Mouse (Mus musculus): ENCODE results near the gene 2410137M14Rik. TPM values are rescaled to one million over a fixed set of nuclear protein-coding genes. Genes with fewer than 3 reads are reported as not detected.

Gene 2410137M14Rik
- polyA plus RNA-seq, 3 experiments from 2014 or later: not detected

- no peak for ATAC-seq
Observed at GRCm38 (mm10) chr17:36947051-36947819, 33.8 kb downstream of the 2410137M14Rik start.

DNA sequence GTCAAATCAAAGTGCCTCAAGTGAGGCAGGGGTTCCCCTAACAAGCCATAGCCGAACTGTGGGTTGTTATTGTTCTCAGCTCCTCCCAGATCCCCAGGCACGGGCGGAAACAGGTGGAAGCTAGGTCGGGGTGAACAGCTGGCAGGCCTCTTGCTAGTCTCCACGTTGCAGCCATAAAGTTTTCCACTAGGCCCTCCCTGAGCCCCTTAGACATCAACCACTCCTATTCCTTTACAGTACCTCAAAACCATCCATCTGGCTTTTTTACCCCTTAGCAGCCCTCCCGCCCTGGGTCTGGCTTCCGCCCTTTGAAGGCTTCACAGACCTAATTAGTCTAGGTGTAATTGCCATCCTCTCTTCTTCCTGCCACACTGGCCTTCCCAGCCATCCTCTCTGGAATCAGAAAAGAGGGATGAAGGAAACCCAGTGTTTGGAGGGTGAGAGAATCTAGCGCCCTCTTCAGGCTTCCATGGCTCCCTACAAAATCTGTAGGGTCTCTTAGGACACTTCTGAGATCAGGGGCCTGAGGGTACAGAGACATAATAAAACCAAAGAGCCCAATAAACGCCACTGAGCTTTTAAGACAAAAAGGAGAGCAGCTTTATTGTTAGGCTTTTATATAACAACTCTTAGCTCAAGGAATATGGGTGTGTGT, 36.8 kb downstream of the 2410137M14Rik start:
- ATAC-seq: no peak

DNA sequence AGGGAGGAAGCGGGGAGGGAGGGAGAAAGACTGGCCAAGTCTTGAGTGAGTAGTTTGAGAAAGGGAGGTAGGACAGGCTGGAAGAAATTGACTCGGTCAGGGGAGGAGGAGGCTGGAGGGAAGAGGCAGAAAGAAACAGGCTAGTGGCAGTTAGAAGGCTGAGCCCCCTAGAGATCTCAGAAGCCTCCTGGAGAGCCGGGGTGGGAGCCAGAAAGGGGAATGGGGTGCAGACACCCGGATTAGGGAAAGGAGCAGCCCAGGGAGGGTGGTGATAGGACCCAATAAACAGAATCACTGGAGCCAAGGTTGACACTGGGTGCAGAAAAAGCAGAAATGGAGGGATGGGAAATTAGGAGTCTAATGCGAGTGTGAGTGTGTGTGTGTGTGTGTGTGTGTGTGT, 37.3 kb downstream of the 2410137M14Rik start:
- no peak for ATAC-seq

DNA sequence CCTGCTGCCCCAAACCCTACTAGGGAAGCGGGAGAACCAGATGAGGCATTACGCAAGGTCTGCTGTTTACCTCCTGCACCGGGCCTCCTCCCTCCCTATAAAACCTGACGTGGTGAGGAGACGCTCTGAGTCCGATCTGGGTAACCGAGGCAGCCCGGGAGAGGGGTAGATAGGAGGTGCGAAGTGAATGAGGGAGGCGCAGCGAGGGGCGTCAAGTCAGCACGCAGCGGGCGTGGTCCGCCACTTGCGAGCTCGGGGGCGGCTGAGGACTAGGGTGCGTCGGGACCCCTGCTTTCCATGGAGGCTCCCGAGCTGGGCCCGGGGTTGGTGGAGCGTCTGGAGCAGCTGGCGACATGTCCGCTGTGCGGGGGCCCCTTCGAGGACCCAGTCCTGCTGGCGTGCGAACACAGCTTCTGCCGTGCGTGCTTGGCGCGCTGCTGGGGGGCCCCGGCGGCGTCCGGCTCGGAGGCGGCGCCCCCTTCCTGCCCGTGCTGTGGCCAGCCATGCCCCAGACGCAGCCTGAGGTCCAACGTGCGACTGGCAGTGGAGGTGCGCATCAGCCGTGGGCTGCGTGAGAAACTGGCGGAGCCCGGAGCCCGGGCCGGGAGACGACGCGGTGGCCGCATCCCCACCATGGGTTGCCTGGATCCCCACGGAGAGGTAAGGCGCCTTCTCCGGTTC, 38.1 kb downstream of the 2410137M14Rik start, which contains the start of gene Rnf39:
Gene Rnf39 (plus strand): TSS at position 128 of the 681 bp plus-strand sequence.
- peak; percentile 20 for ATAC-seq

DNA sequence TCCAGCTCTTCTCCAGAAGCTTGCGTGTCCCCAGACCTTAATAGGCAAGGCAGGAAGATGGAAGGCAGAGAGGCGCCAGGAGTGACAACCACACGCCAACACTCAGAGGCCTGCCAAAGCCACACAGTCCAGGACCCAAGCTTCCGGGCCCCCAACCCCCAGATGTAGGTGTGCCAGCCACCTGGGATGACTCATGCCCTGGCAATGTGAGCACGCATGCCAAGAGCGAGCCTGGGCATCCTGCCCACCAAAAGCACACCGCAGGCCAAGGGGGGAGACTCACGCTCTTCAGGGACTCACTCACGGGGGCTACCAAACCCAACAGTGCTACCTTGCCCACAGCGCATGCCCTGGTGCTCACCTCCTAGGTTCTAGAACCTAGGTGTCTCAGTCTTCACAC, 38.6 kb downstream of the 2410137M14Rik start:
- peak; percentile 73 for ATAC-seq

DNA sequence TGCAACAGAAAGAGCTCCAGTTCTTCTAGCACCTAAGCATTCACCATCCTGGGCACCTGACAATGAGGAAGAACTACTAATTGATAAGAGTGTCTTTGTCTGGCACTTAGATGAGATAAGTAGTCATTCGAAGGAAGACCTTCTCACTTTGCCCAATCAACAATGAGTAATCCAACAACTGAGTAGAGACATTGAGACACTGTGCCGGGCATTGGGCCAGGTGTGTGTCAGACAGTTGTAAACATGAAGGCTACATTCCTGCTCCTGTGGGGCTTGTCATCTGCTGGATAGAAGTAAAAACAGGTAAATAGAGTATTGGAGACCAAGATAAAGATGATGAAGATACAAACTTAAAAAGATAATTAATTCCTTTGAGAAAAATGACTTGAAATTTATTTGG, 43.0 kb downstream of the 2410137M14Rik start:
- no peak for ATAC-seq

- ATAC-seq: no peak
Observed at GRCm38 (mm10) chr17:36931806-36932205, 49.2 kb downstream of the 2410137M14Rik start.

GRCm38 (mm10) chr17:36931130-36931529, 49.9 kb downstream of the 2410137M14Rik start:
- ATAC-seq: no peak

DNA sequence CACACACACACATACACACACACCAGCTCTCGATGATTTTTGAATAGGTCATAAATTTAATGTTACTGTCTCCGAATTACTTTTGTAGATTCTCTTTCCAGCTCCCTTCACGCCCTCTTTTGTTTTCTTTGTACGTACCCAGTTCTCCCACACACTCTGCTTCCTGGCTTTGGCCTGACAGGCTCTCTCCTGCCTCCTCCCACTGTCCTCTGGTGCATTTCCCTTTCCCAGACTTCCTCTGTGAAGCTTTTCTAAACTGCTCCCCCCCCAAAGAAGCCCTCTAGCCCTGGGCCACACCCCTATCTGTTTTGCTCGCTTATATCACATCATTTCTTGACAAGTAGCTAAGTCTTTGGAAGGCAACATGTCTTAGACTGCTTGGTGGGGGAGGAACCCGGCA, 50.8 kb downstream of the 2410137M14Rik start:
- no peak for ATAC-seq

GRCm38 (mm10) chr17:36929236-36929932, 51.7 kb downstream of the 2410137M14Rik start:
- no peak for ATAC-seq

Other genes starting within 250 kb of the 2410137M14Rik start
- not detected for gene H2-M10.5, start 208.3 kb downstream of the 2410137M14Rik start, polyA plus RNA-seq (2017; shearing (Covaris generic))
- not detected for gene H2-M10.6, start 169.1 kb downstream of the 2410137M14Rik start, polyA plus RNA-seq (2017; shearing (Covaris generic))
- 10 to 100 TPM; 59.1 to 61.1 (median 60.5) TPM for gene Trim26, start 144.1 kb downstream of the 2410137M14Rik start, polyA plus RNA-seq (2017; shearing (Covaris generic))
- gene Trim15, start 114.0 kb downstream of the 2410137M14Rik start, polyA plus RNA-seq (2017; shearing (Covaris generic)): under 1 TPM; 0.32 to 0.47 (median 0.33) TPM
- not detected for gene Trim10, start 111.7 kb downstream of the 2410137M14Rik start, polyA plus RNA-seq (2017; shearing (Covaris generic))
- not detected for gene Trim40, start 91.1 kb downstream of the 2410137M14Rik start, polyA plus RNA-seq (2017; shearing (Covaris generic))
- not detected for gene Trim31, start 83.1 kb downstream of the 2410137M14Rik start, polyA plus RNA-seq (2017; shearing (Covaris generic))
- gene Rnf39, start 38.3 kb downstream of the 2410137M14Rik start, polyA plus RNA-seq (2017; shearing (Covaris generic)): not detected
- 100 to 1,000 TPM; 206 to 226 (median 211) TPM for gene Ppp1r11, start 29.5 kb downstream of the 2410137M14Rik start, polyA plus RNA-seq (2017; shearing (Covaris generic))
- gene Znrd1, start 22.7 kb downstream of the 2410137M14Rik start, polyA plus RNA-seq (2017; shearing (Covaris generic)): 10 to 100 TPM; 71.2 to 90.2 (median 83.7) TPM
- 1 to 10 TPM; 2.7 to 8.0 (median 8.0) TPM for gene Znrd1as, start 22.6 kb downstream of the 2410137M14Rik start, polyA plus RNA-seq (2017; shearing (Covaris generic))
- gene H2-M5, start 8.3 kb upstream of the 2410137M14Rik start, polyA plus RNA-seq (2017; shearing (Covaris generic)): under 1 TPM in 2 of 3 experiments, not detected in 1; 0.16 to 0.39 TPM
- gene Zfp57, start 19.9 kb upstream of the 2410137M14Rik start, polyA plus RNA-seq (2017; shearing (Covaris generic)): not detected
- gene Mog, start 42.2 kb upstream of the 2410137M14Rik start, polyA plus RNA-seq (2017; shearing (Covaris generic)): not detected
- 1 to 10 TPM; 4.1 to 8.0 (median 7.4) TPM for gene Gabbr1, start 64.7 kb upstream of the 2410137M14Rik start, polyA plus RNA-seq (2017; shearing (Covaris generic))
- under 1 TPM in 2 of 3 experiments, not detected in 1; 0.16 to 0.20 TPM for gene Olfr90, start 107.3 kb upstream of the 2410137M14Rik start, polyA plus RNA-seq (2017; shearing (Covaris generic))
- gene Olfr91, start 117.0 kb upstream of the 2410137M14Rik start, polyA plus RNA-seq (2017; shearing (Covaris generic)): under 1 TPM in 1 of 3 experiments, not detected in 2; 0.15 TPM
- gene Olfr92, start 138.9 kb upstream of the 2410137M14Rik start, polyA plus RNA-seq (2017; shearing (Covaris generic)): not detected
- gene Olfr93, start 180.3 kb upstream of the 2410137M14Rik start, polyA plus RNA-seq (2017; shearing (Covaris generic)): not detected
- gene Ubd, start 212.7 kb upstream of the 2410137M14Rik start, polyA plus RNA-seq (2017; shearing (Covaris generic)): 1 to 10 TPM in 1 of 3 experiments, under 1 TPM in 1, not detected in 1; 0.62 to 1.6 TPM
- gene Olfr94, start 219.8 kb upstream of the 2410137M14Rik start, polyA plus RNA-seq (2017; shearing (Covaris generic)): not detected
- not detected for gene Olfr95, start 231.9 kb upstream of the 2410137M14Rik start, polyA plus RNA-seq (2017; shearing (Covaris generic))
- gene Olfr96, start 238.9 kb upstream of the 2410137M14Rik start, polyA plus RNA-seq (2017; shearing (Covaris generic)): not detected

Measured in inflammation-experienced regulatory T-cells, adult 6 months (primary cell).